Mouse (Mus musculus) hindbrain, embryonic 11.5 days (tissue): ENCODE results near the gene Rasl2-9. TPM values are rescaled to one million over a fixed set of nuclear protein-coding genes. Genes with fewer than 3 reads are reported as not detected.

ENCODE experiments used
- ATAC-seq: fragments of 200-750 bp; cut with Nextera tagmentation; 2 replicates; pipeline ENCODE4 v1.8.0; 2017; ENCODE audit warnings: mild to moderate bottlenecking, moderate TSS enrichment, moderate library complexity; ENCODE audit not compliant: low FRiP score
- DNase-seq: peaks from one replicate; pipeline ENCODE4 v3.0.0-alpha.2; 2015; ENCODE audit warnings: low spot score
- H3K27ac ChIP-seq: fragments of 300-500 bp; sonication (generic); 2 replicates; pipeline ENCODE4 v1.5.1; 2014; ENCODE audit warnings: mild to moderate bottlenecking, low read depth, low read length
- H3K27me3 ChIP-seq: fragments of 300-500 bp; sonication (generic); 2 replicates; pipeline ENCODE4 v1.6.1; 2014; ENCODE audit warnings: mild to moderate bottlenecking, low read length, moderate library complexity, mixed read lengths; ENCODE audit not compliant: control insufficient read depth, insufficient read depth
- H3K36me3 ChIP-seq: fragments of 300-500 bp; sonication (generic); 2 replicates; pipeline ENCODE4 v1.6.1; 2014; ENCODE audit warnings: mild to moderate bottlenecking, low read length, moderate library complexity, mixed read lengths; ENCODE audit not compliant: control insufficient read depth, insufficient read depth
- H3K4me1 ChIP-seq: fragments of 300-500 bp; sonication (generic); replicated peaks from 2 replicates; pipeline ENCODE4 v1.6.1; 2014; ENCODE audit warnings: low read length, mixed read lengths; ENCODE audit not compliant: control insufficient read depth, insufficient read depth
- H3K4me2 ChIP-seq: fragments of 300-500 bp; sonication (generic); replicated peaks from 2 replicates; pipeline ENCODE4 v1.6.1; 2014; ENCODE audit warnings: mild to moderate bottlenecking, low read depth, low read length
- H3K4me3 ChIP-seq: fragments of 300-500 bp; sonication (generic); 2 replicates; pipeline ENCODE4 v1.5.1; 2014; ENCODE audit warnings: low read depth, low read length
- H3K9ac ChIP-seq: fragments of 300-500 bp; sonication (generic); 2 replicates; pipeline ENCODE4 v1.6.1; 2014; ENCODE audit warnings: low read depth, low read length
- H3K9me3 ChIP-seq: fragments of 300-500 bp; sonication (generic); 2 replicates; pipeline ENCODE4 v1.6.1; 2016; ENCODE audit warnings: low read length; ENCODE audit not compliant: control insufficient read depth
- whole genome bisulfite sequencing: fragments of 180-500 bp; shearing (Covaris S2); extraction: QIAGEN DNeasy Blood & Tissue Kit; methylation state at CpG from one replicate; pipeline ENCODE4 v1.1.7; 2014; 5-methylcytosine and 5-hydroxymethylcytosine counted together
- polyA plus RNA-seq: library from polyadenylated mRNA; unstranded; fragments of >200 nt; fragmentation: Nextera tagmentation; extraction: Ambion mirVana; gene quantifications from 2 replicates; pipeline ENCODE4 v1.2.1, GENCODE M21; 2014

The Rasl2-9 gene
- polyA plus RNA-seq, 1 experiment from 2014 or later: 0.31 TPM

DNA sequence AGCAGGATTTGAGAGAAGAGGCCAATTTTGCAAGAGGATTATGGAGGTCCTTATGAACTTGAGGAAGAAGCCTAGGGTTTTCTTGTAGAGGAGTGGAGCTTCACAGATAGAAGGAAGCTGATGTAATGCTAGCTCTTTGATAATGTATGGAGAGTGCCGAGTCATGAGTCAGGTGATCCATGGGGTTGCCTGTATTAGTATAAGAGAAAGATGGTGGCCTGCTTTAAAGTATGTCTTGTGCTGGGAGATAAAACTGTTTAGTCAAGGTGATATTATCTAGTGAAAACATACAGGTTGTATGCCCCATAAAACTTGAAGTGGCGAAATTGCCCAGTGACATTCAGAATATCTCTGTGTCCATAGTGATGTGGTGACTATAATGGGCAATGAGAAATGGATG, 48.8 kb downstream of the Rasl2-9 start:
- H3K27ac ChIP-seq: no peak overlapping the region
- WGBS: 88% methylated on average over 2 of the region's 2 CpGs
- DNase-seq (no peak), ATAC-seq (no peak)
- H3K9ac ChIP-seq: no peak overlapping the region
- H3K36me3 ChIP-seq: peaks cover 22% of the 10 kb centered on the region
- H3K4me3 ChIP-seq: no peak overlapping the region
- no peaks in the 10 kb centered on the region for H3K27me3 ChIP-seq
- no peaks in the 10 kb centered on the region for H3K9me3 ChIP-seq
- H3K4me1 ChIP-seq: no peaks in the 10 kb centered on the region
- no peak overlapping the region for H3K4me2 ChIP-seq

GRCm38 (mm10) chr7:5074984-5075383, 50.8 kb downstream of the Rasl2-9 start:
- no peak for ATAC-seq
- Histone ChIP-seq H3K27me3 (no peaks in the 10 kb centered on the region), H3K4me2 (no peak overlapping the region), H3K27ac (no peak overlapping the region), H3K9ac (no peak overlapping the region), H3K4me1 (no peaks in the 10 kb centered on the region), H3K4me3 (no peak overlapping the region), H3K36me3 (peaks cover 36% of the 10 kb centered on the region), H3K9me3 (no peaks in the 10 kb centered on the region)
- 96% methylated on average over 5 of the region's 5 CpGs for WGBS
- no peak for DNase-seq

Other genes starting within 250 kb of the Rasl2-9 start
- 1.1 TPM in 2 replicates for gene Isoc2a, start 248.8 kb downstream of the Rasl2-9 start, polyA plus RNA-seq
- 0.11 TPM in 1 of 2 replicates, not detected in the other for gene Gm36210, start 219.4 kb downstream of the Rasl2-9 start, polyA plus RNA-seq
- 4.0 and 4.2 TPM in 2 replicates for gene Zfp628, start 210.7 kb downstream of the Rasl2-9 start, polyA plus RNA-seq
- 7.1 and 7.3 TPM in 2 replicates for gene Nat14, start 203.9 kb downstream of the Rasl2-9 start, polyA plus RNA-seq
- 1.1 and 1.4 TPM in 2 replicates for gene Ssc5d, start 200.2 kb downstream of the Rasl2-9 start, polyA plus RNA-seq
- gene Sbk2, start 161.5 kb downstream of the Rasl2-9 start, polyA plus RNA-seq: 0.07 and 0.09 TPM in 2 replicates
- gene Sbk3, start 154.8 kb downstream of the Rasl2-9 start, polyA plus RNA-seq: 0.04 TPM in 1 of 2 replicates, not detected in the other
- 45.0 and 61.0 TPM in 2 replicates for gene Zfp579, start 129.8 kb downstream of the Rasl2-9 start, polyA plus RNA-seq
- 7.5 and 10.6 TPM in 2 replicates for gene Zfp524, start 111.5 kb downstream of the Rasl2-9 start, polyA plus RNA-seq
- gene Fiz1, start 111.3 kb downstream of the Rasl2-9 start, polyA plus RNA-seq: 38.2 and 43.2 TPM in 2 replicates
- gene Gm44973, start 110.5 kb downstream of the Rasl2-9 start, polyA plus RNA-seq: 0.19 and 1.8 TPM in 2 replicates
- 5.7 and 8.6 TPM in 2 replicates for gene Zfp865, start 105.6 kb downstream of the Rasl2-9 start, polyA plus RNA-seq
- gene Ccdc106, start 105.4 kb downstream of the Rasl2-9 start, polyA plus RNA-seq: 7.2 and 8.6 TPM in 2 replicates
- not detected in 2 replicates for gene 4632433K11Rik, start 91.8 kb downstream of the Rasl2-9 start, polyA plus RNA-seq
- 3.1 and 4.3 TPM in 2 replicates for gene Zfp784, start 87.5 kb downstream of the Rasl2-9 start, polyA plus RNA-seq
- 32.4 and 37.5 TPM in 2 replicates for gene Zfp580, start 74.4 kb downstream of the Rasl2-9 start, polyA plus RNA-seq
- gene U2af2, start 63.8 kb downstream of the Rasl2-9 start, polyA plus RNA-seq: 161 and 162 TPM in 2 replicates
- 54.2 and 55.3 TPM in 2 replicates for gene Epn1, start 45.7 kb downstream of the Rasl2-9 start, polyA plus RNA-seq
- gene Rfpl4, start 9.0 kb downstream of the Rasl2-9 start, polyA plus RNA-seq: not detected in 2 replicates
- gene Vmn1r55, start 23.7 kb upstream of the Rasl2-9 start, polyA plus RNA-seq: 0.01 and 0.05 TPM in 2 replicates
- not detected in 2 replicates for gene Vmn1r56, start 70.8 kb upstream of the Rasl2-9 start, polyA plus RNA-seq
- not detected in 2 replicates for gene Vmn1r57, start 92.5 kb upstream of the Rasl2-9 start, polyA plus RNA-seq
- not detected in 2 replicates for gene Gm5065, start 224.6 kb upstream of the Rasl2-9 start, polyA plus RNA-seq
- gene Nlrp2, start 225.1 kb upstream of the Rasl2-9 start, polyA plus RNA-seq: not detected in 2 replicates